Mouse (Mus musculus): Measurements from ENCODE around the gene Il12b.

GRCm38 (mm10) chr11:44389993-44390701 lies 9.7 kb upstream of the Il12b start:
- TF ChIP-seq CTCF (IDR thresholded peaks at IDR 0.05; ENCODE audit: low read depth) (no peak), EP300 (optimal IDR thresholded peaks at IDR 0.05) (no peak)
